Mouse (Mus musculus): ENCODE measurements around the gene Notch2. TPM values are rescaled to one million over a fixed set of nuclear protein-coding genes. Genes with fewer than 3 reads are reported as not detected.
A peak's percentile ranks its signal among the peaks of the same experiment; 100 is the strongest.
"Not testable (repeated sequence)": the region's sequence is repeated elsewhere in the genome, so short reads cannot be mapped to it uniquely, and the experiment has no call there.

The Notch2 gene
- total RNA-seq, 2 experiments from 2014 or later = 12.9 to 15.3 TPM

GRCm38 (mm10) chr3:98118252-98118651, 104.9 kb downstream of the Notch2 start:
- intact Hi-C loops (cut with DNase I) = loop anchor here (5.0 kb wide), 1 partner anchor 106 kb away; the partner anchor contains the start of gene Notch2

GRCm38 (mm10) chr3:98119338-98119737, 106.0 kb downstream of the Notch2 start:
- no peak for DNase-seq (ENCODE audit: low spot score in 2 of 2)
- intact Hi-C loops (cut with DNase I) = loop anchor here (5.0 kb wide), 1 partner anchor 107 kb away; the partner anchor contains the start of gene Notch2

More at GRCm38 (mm10) chr3:98118252-98118651, 104.9 kb downstream of the Notch2 start:
- peak in 1 of 2 experiments; percentile 47 for DNase-seq (ENCODE audit: low spot score in 2 of 2)

GRCm38 (mm10) chr3:98120884-98121283, 107.6 kb downstream of the Notch2 start:
- no peak for DNase-seq (ENCODE audit: low spot score in 2 of 2)
- intact Hi-C loops (cut with DNase I) = no loop called here

- intact Hi-C loops (cut with DNase I) = no loop called here
These were observed 114.4 kb downstream of the Notch2 start for GRCm38 (mm10) chr3:98127775-98128174.

GRCm38 (mm10) chr3:98128716-98129115, 115.4 kb downstream of the Notch2 start:
- DNase-seq (ENCODE audit: low spot score in 2 of 2) = no peak
- intact Hi-C loops (cut with DNase I) = no loop called here

More at GRCm38 (mm10) chr3:98127775-98128174, 114.4 kb downstream of the Notch2 start:
- DNase-seq (ENCODE audit: low spot score in 2 of 2) = no peak

GRCm38 (mm10) chr3:98132140-98132539, 118.8 kb downstream of the Notch2 start:
- intact Hi-C loops (cut with DNase I) = not testable (repeated sequence)

GRCm38 (mm10) chr3:98132636-98133035, 119.3 kb downstream of the Notch2 start:
- DNase-seq (ENCODE audit: low spot score in 2 of 2) = peak in 1 of 2 experiments; percentile 20
- intact Hi-C loops (cut with DNase I) = no loop called here

More at GRCm38 (mm10) chr3:98132140-98132539, 118.8 kb downstream of the Notch2 start:
- DNase-seq (ENCODE audit: low spot score in 2 of 2) = not testable (repeated sequence)

- no peak for DNase-seq (ENCODE audit: low spot score in 2 of 2)
- intact Hi-C loops (cut with DNase I) = no loop called here
These were observed 128.1 kb downstream of the Notch2 start for GRCm38 (mm10) chr3:98141456-98141855.

- intact Hi-C loops (cut with DNase I) = no loop called here
- no peak for DNase-seq (ENCODE audit: low spot score in 2 of 2)
These were observed 129.5 kb downstream of the Notch2 start for GRCm38 (mm10) chr3:98142862-98143261.

GRCm38 (mm10) chr3:98145204-98145603, 131.9 kb downstream of the Notch2 start:
- DNase-seq (ENCODE audit: low spot score in 2 of 2) = no peak
- intact Hi-C loops (cut with DNase I) = no loop called here

- intact Hi-C loops (cut with DNase I) = no loop called here
- DNase-seq (ENCODE audit: low spot score in 2 of 2) = no peak
These were observed 133.4 kb downstream of the Notch2 start for GRCm38 (mm10) chr3:98146471-98147410.

- intact Hi-C loops (cut with DNase I) = no loop called here
- DNase-seq (ENCODE audit: low spot score in 2 of 2) = no peak
These were observed 134.4 kb downstream of the Notch2 start for GRCm38 (mm10) chr3:98147706-98148105.

- intact Hi-C loops (cut with DNase I) = no loop called here
- DNase-seq (ENCODE audit: low spot score in 2 of 2) = no peak
These were observed 136.6 kb downstream of the Notch2 start for GRCm38 (mm10) chr3:98149881-98150280.

- intact Hi-C loops (cut with DNase I) = no loop called here
- no peak for DNase-seq (ENCODE audit: low spot score in 2 of 2)
These were observed 137.7 kb downstream of the Notch2 start for GRCm38 (mm10) chr3:98151016-98151415.

GRCm38 (mm10) chr3:98153460-98153859, 140.1 kb downstream of the Notch2 start:
- intact Hi-C loops (cut with DNase I) = no loop called here

GRCm38 (mm10) chr3:98156158-98156557, 142.8 kb downstream of the Notch2 start:
- intact Hi-C loops (cut with DNase I) = no loop called here

More at GRCm38 (mm10) chr3:98153460-98153859, 140.1 kb downstream of the Notch2 start:
- DNase-seq (ENCODE audit: low spot score in 2 of 2) = no peak

GRCm38 (mm10) chr3:98157073-98157472, 143.7 kb downstream of the Notch2 start:
- DNase-seq (ENCODE audit: low spot score in 2 of 2) = no peak

More at GRCm38 (mm10) chr3:98156158-98156557, 142.8 kb downstream of the Notch2 start:
- no peak for DNase-seq (ENCODE audit: low spot score in 2 of 2)

GRCm38 (mm10) chr3:98157585-98157984, 144.3 kb downstream of the Notch2 start:
- intact Hi-C loops (cut with DNase I) = no loop called here

More at GRCm38 (mm10) chr3:98157073-98157472, 143.7 kb downstream of the Notch2 start:
- intact Hi-C loops (cut with DNase I) = no loop called here

GRCm38 (mm10) chr3:98158646-98159045, 145.3 kb downstream of the Notch2 start:
- intact Hi-C loops (cut with DNase I) = no loop called here
- DNase-seq (ENCODE audit: low spot score in 2 of 2) = no peak

More at GRCm38 (mm10) chr3:98157585-98157984, 144.3 kb downstream of the Notch2 start:
- no peak for DNase-seq (ENCODE audit: low spot score in 2 of 2)

- intact Hi-C loops (cut with DNase I) = no loop called here
These were observed 146.0 kb downstream of the Notch2 start for GRCm38 (mm10) chr3:98159289-98159688.

GRCm38 (mm10) chr3:98160330-98160729, 147.0 kb downstream of the Notch2 start, which contains the start of gene Adam30:
Gene Adam30 (plus strand): TSS chr3:98160630.
- intact Hi-C loops (cut with DNase I) = no loop called here
- DNase-seq (ENCODE audit: low spot score in 2 of 2) = no peak

More at GRCm38 (mm10) chr3:98159289-98159688, 146.0 kb downstream of the Notch2 start:
- DNase-seq (ENCODE audit: low spot score in 2 of 2) = no peak
